Mouse (Mus musculus): ENCODE measurements around the gene Gm29609. TPM values are rescaled to one million over a fixed set of nuclear protein-coding genes. Genes with fewer than 3 reads are reported as not detected.

The Gm29609 gene
- polyA plus RNA-seq, 1 experiment from 2014 or later = 0.74 TPM

- no peak overlapping the region for H3K9ac ChIP-seq
- no peaks in the 10 kb centered on the region for H3K36me3 ChIP-seq (replicated peaks)
- H3K27ac ChIP-seq (replicated peaks) = no peak overlapping the region
- no peak for ATAC-seq (ENCODE audit: insufficient read depth)
- peaks cover 99% of the 10 kb centered on the region for H3K27me3 ChIP-seq
- peak overlapping the region; percentile 44 for H3K4me3 ChIP-seq (replicated peaks)
- H3K9me3 ChIP-seq (replicated peaks) = no peaks in the 10 kb centered on the region
- peaks cover 19% of the 10 kb centered on the region for H3K4me1 ChIP-seq (replicated peaks)
- peak overlapping the region; percentile 65 for H3K4me2 ChIP-seq
- WGBS (ENCODE audit: insufficient replicate concordance) = under 1% methylated on average over 59 of the region's 59 CpGs
Observed at GRCm38 (mm10) chr5:31094799-31095691, 84.7 kb downstream of the Gm29609 start.

Other genes with a start within 250 kb of the Gm29609 start
- gene Cgref1, start 234.3 kb downstream of the Gm29609 start, polyA plus RNA-seq (2015; fragmentation: Nextera tagmentation; extraction: Ambion mirVana) = 4.0 and 4.5 TPM in 2 replicates
- 97.0 and 110 TPM in 2 replicates for gene Preb, start 219.6 kb downstream of the Gm29609 start, polyA plus RNA-seq (2015; fragmentation: Nextera tagmentation; extraction: Ambion mirVana)
- 0.05 and 0.08 TPM in 2 replicates for gene Tcf23, start 211.2 kb downstream of the Gm29609 start, polyA plus RNA-seq (2015; fragmentation: Nextera tagmentation; extraction: Ambion mirVana)
- gene Atraid, start 131.6 kb downstream of the Gm29609 start, polyA plus RNA-seq (2015; fragmentation: Nextera tagmentation; extraction: Ambion mirVana) = 55.8 and 58.8 TPM in 2 replicates
- 3.1 and 3.7 TPM in 2 replicates for gene Slc5a6, start 131.0 kb downstream of the Gm29609 start, polyA plus RNA-seq (2015; fragmentation: Nextera tagmentation; extraction: Ambion mirVana)
- gene Cad, start 125.1 kb downstream of the Gm29609 start, polyA plus RNA-seq (2015; fragmentation: Nextera tagmentation; extraction: Ambion mirVana) = 14.1 and 14.6 TPM in 2 replicates
- gene Dnajc5g, start 73.6 kb downstream of the Gm29609 start, polyA plus RNA-seq (2015; fragmentation: Nextera tagmentation; extraction: Ambion mirVana) = not detected in 2 replicates
- gene Slc30a3, start 71.7 kb downstream of the Gm29609 start, polyA plus RNA-seq (2015; fragmentation: Nextera tagmentation; extraction: Ambion mirVana) = 0.35 and 0.38 TPM in 2 replicates
- gene Trim54, start 63.2 kb downstream of the Gm29609 start, polyA plus RNA-seq (2015; fragmentation: Nextera tagmentation; extraction: Ambion mirVana) = 0.52 and 1.0 TPM in 2 replicates
- not detected in 2 replicates for gene Ucn, start 41.1 kb downstream of the Gm29609 start, polyA plus RNA-seq (2015; fragmentation: Nextera tagmentation; extraction: Ambion mirVana)
- gene Mpv17, start 25.7 kb downstream of the Gm29609 start, polyA plus RNA-seq (2015; fragmentation: Nextera tagmentation; extraction: Ambion mirVana) = 18.8 and 19.5 TPM in 2 replicates
- 28.8 and 31.5 TPM in 2 replicates for gene Gtf3c2, start 233 bp upstream of the Gm29609 start, polyA plus RNA-seq (2015; fragmentation: Nextera tagmentation; extraction: Ambion mirVana)
- 40.2 and 41.6 TPM in 2 replicates for gene Snx17, start 13.3 kb upstream of the Gm29609 start, polyA plus RNA-seq (2015; fragmentation: Nextera tagmentation; extraction: Ambion mirVana)
- gene Eif2b4, start 13.5 kb upstream of the Gm29609 start, polyA plus RNA-seq (2015; fragmentation: Nextera tagmentation; extraction: Ambion mirVana) = 41.2 and 47.3 TPM in 2 replicates
- 2.6 and 3.1 TPM in 2 replicates for gene Zfp513, start 22.4 kb upstream of the Gm29609 start, polyA plus RNA-seq (2015; fragmentation: Nextera tagmentation; extraction: Ambion mirVana)
- gene Ppm1g, start 40.8 kb upstream of the Gm29609 start, polyA plus RNA-seq (2015; fragmentation: Nextera tagmentation; extraction: Ambion mirVana) = 110 and 117 TPM in 2 replicates
- 47.5 and 48.1 TPM in 2 replicates for gene Nrbp1, start 61.0 kb upstream of the Gm29609 start, polyA plus RNA-seq (2015; fragmentation: Nextera tagmentation; extraction: Ambion mirVana)
- 0.23 TPM in 1 of 2 replicates, not detected in the other for gene Gm9970, start 61.3 kb upstream of the Gm29609 start, polyA plus RNA-seq (2015; fragmentation: Nextera tagmentation; extraction: Ambion mirVana)
- gene Krtcap3, start 71.8 kb upstream of the Gm29609 start, polyA plus RNA-seq (2015; fragmentation: Nextera tagmentation; extraction: Ambion mirVana) = 3.9 and 4.9 TPM in 2 replicates
- gene Ift172, start 111.2 kb upstream of the Gm29609 start, polyA plus RNA-seq (2015; fragmentation: Nextera tagmentation; extraction: Ambion mirVana) = 3.9 and 4.5 TPM in 2 replicates
- gene Fndc4, start 116.2 kb upstream of the Gm29609 start, polyA plus RNA-seq (2015; fragmentation: Nextera tagmentation; extraction: Ambion mirVana) = 4.5 and 4.6 TPM in 2 replicates
- 19.4 and 25.0 TPM in 2 replicates for gene Gckr, start 117.5 kb upstream of the Gm29609 start, polyA plus RNA-seq (2015; fragmentation: Nextera tagmentation; extraction: Ambion mirVana)